Mouse (Mus musculus) adrenal gland, postnatal 25 days (tissue): ENCODE data around the gene Mmp28. TPM values are rescaled to one million over a fixed set of nuclear protein-coding genes. Genes with fewer than 3 reads are reported as not detected.

Source experiments
- DNase-seq: peaks from one replicate; pipeline ENCODE4 v3.0.0; 2021; ENCODE audit warnings: mixed read lengths
- total RNA-seq: library from RNA; stranded (reverse); gene quantifications from 2 replicates; pipeline ENCODE4 v1.2.3, GENCODE M21; 2021

The Mmp28 gene
- total RNA-seq, 1 experiment from 2014 or later: 8.0 TPM

DNA sequence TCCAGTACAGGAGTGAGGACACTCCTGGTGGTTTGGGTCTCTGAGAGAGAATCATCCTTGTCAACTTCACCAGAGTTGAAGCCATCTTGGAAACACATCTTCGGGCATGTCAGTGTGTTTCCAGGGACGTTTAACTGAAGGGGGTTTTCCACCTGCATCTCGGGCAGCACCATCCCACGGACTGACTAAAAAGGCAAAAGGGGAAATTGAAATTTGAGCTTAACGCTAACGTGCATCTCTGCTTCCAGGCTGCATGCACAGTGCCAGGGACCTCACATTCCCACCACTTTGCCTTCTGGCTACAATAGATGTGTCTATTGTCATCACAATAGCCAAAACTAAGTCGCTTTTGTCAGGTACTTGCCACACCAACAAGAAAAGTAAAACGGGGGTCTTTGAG is 54.6 kb downstream of the Mmp28 start:
- DNase-seq: no peak

DNA sequence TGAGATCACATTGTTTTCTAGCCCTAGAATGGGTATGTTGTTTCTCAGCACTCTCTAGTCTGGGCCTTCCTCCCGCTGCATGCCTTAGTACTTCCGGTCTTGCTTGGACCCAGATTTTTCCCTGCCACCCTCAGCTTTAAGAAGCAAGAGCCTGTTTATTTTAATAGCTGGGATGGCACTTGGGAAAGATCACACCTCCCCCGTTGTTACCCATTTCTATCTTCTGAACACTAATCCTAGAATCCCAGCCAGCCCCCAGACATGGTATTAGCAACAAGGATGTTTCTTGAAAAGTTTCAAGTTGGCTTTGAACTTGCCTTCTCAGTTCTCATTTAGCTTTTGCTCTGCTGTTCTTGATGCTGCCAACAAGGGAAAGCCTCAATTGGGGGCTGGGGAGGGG is 56.5 kb downstream of the Mmp28 start:
- DNase-seq: no peak

DNA sequence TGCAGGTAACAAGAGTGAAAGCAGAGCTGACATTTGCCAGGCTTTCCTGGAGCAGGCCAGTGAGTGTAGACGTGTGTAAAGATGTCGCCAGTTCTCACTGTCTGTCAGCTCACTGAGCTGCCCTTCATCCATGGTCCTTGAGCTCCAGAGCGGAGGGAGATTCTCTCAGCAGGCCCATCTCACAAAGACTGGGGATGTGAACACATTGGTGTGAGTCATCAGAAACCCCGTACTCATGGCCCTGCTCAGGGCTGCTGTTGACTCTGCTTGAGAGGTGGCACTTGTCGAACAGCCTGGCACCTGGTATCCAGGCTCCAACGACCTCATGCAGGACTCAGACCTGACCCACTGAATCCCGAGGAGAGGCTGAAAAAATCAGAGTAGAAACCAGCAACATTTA is 59.1 kb downstream of the Mmp28 start:
- DNase-seq: no peak

DNA sequence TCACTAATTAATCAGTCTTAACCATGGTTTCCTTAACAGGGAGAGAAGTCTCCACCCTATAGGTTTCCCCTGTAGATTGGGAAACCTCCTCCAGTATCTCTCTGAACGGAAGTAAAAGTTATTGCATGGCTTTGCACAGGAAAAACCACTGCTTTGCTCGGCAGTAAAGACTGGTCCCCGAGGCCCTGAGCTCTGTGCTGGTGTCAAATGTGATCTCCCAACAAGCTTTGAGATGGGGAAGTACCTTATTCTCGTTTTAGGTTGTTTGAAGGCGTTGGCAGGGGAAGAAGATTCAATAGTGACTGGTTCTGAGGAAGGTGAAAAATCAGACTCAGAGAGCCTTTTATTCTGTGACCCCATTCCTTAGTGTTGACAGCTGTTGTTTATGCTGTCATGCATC is 64.1 kb downstream of the Mmp28 start:
- no peak for DNase-seq

DNA sequence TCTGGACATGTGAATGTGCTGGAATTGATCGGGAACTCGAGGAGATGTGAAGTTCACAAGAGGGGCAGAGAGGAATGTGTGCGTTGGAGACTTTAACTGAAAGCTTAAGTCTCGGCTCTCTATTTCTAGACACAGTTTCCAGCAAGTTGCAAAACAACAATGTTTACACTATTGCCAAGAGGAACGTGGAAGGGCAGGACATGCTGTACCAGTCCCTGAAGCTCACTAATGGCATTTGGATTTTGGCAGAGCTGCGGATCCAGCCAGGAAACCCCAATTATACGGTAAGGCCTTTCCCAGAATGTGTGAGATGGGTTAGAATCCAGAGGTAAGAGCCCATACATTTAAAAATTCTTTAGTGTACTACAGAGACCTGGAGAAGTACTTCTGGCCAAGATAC is 65.2 kb downstream of the Mmp28 start:
- no peak for DNase-seq

DNA sequence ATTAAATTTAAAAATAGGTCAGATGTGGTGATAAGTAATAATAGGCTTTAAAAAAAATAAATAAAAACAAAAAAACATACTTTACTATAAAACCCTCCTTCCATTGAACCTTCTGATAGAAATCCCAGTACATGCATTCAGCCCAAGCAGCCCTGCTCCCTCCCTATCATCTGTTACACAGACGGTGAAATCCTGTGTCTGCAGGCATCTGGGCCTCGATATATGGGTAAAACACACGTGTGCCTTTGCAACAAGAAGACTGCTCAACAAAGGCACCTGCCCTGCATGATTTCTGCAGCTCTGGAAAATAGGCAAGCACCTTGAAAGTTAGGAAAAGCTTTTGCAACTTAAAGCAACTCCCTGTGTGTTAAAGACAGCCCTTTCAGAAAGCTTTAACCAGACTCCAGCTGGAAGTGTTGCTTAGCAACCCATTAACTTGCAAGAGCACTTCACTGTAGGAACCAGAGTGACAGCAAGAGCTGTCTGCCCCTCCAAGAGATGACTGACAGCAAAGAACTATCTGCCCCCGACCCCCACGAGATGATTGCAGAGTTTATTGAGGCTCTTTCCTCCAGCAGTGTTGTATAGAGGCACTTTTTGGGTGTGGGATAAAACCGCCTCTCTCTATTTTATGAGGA is 68.0 kb downstream of the Mmp28 start:
- DNase-seq: no peak

DNA sequence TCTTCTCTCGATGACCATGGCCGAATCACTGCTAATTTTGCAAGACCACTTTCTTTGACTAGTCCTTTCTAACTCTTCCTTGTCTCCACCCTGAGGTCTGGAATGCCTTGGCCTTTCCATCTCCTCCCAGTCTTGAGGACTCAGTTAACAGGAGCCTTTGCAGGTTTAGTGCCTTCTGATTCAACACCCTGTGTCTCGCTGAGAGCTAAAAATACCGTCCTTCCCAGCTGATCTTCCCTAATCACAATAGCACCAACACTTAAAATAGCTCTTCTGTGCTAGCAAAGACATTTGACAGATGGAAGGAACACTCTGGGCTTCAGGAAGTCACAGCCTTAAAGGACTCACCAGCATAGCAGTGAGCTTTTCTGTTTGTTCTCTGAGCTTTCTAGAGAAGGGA is 69.8 kb downstream of the Mmp28 start:
- DNase-seq: no peak

Other genes starting within 250 kb of the Mmp28 start
- not detected in 2 replicates for gene Slfn14, start 176.3 kb downstream of the Mmp28 start, total RNA-seq
- gene Ap2b1, start 164.0 kb downstream of the Mmp28 start, total RNA-seq: 90.8 and 107 TPM in 2 replicates
- gene Pex12, start 160.5 kb downstream of the Mmp28 start, total RNA-seq: 18.1 and 18.3 TPM in 2 replicates
- 9.8 and 12.7 TPM in 2 replicates for gene Rasl10b, start 53.9 kb downstream of the Mmp28 start, total RNA-seq
- gene Gas2l2, start 33.6 kb downstream of the Mmp28 start, total RNA-seq: not detected in 2 replicates
- gene 1700020L24Rik, start 25.4 kb downstream of the Mmp28 start, total RNA-seq: 0.43 TPM in 1 of 2 replicates, not detected in the other
- 72.8 and 73.5 TPM in 2 replicates for gene Taf15, start 10.0 kb upstream of the Mmp28 start, total RNA-seq
- gene Heatr9, start 59.1 kb upstream of the Mmp28 start, total RNA-seq: not detected in 2 replicates
- gene Ccl5, start 67.4 kb upstream of the Mmp28 start, total RNA-seq: 0.88 TPM in 1 of 2 replicates, not detected in the other
- gene Ccl9, start 115.6 kb upstream of the Mmp28 start, total RNA-seq: 2.3 and 4.9 TPM in 2 replicates
- gene Ccl6, start 130.0 kb upstream of the Mmp28 start, total RNA-seq: 5.9 and 6.0 TPM in 2 replicates
- gene Rpl9-ps1, start 182.6 kb upstream of the Mmp28 start, total RNA-seq: not detected in 2 replicates
- 0.43 TPM in 1 of 2 replicates, not detected in the other for gene Ccl3, start 186.3 kb upstream of the Mmp28 start, total RNA-seq
- gene Ccl4, start 199.5 kb upstream of the Mmp28 start, total RNA-seq: not detected in 2 replicates
- 0.88 TPM in 1 of 2 replicates, not detected in the other for gene Wfdc17, start 240.9 kb upstream of the Mmp28 start, total RNA-seq
- not detected in 2 replicates for gene Wfdc18, start 245.9 kb upstream of the Mmp28 start, total RNA-seq